Mouse (Mus musculus): ENCODE measurements around the gene Tbca.

The Tbca gene

GRCm38 (mm10) chr13:94877991-94878745 is 89.5 kb downstream of the Tbca start:
- no peak for DNase-seq (ENCODE audit: low spot score in 2 of 2)

DNA sequence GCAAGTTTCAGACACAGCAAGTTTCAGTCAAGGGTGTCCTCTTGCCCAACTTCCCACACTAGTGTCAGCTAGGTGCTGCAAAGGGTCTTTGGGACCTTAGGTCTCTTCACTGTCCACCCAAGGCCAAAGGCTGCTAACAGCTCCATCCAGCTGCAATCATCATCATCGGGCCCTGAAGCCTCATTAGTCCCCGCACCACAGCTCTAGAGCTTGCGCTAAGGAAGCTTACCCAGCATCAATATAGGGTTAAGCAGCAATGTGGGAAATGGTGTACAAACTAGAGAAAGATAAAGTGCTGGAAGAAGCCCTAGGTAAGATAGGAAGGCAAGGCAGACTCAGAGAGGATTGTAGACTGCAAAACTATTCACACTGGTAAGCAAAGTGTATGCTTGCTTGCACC is 92.5 kb downstream of the Tbca start:
- DNase-seq (ENCODE audit: low spot score in 2 of 2), result no peak

- DNase-seq (ENCODE audit: low spot score in 2 of 2), result no peak
Measured at GRCm38 (mm10) chr13:94882221-94882620, 93.5 kb downstream of the Tbca start.

- no peak for DNase-seq (ENCODE audit: low spot score in 2 of 2)
Measured at GRCm38 (mm10) chr13:94882711-94883145, 94.0 kb downstream of the Tbca start.

GRCm38 (mm10) chr13:94883163-94883965 is 94.7 kb downstream of the Tbca start:
- DNase-seq (ENCODE audit: low spot score in 2 of 2), result no peak

GRCm38 (mm10) chr13:94883966-94884960 is 95.6 kb downstream of the Tbca start:
- DNase-seq (ENCODE audit: low spot score in 2 of 2), result no peak

- DNase-seq (ENCODE audit: low spot score in 2 of 2), result no peak
Measured at GRCm38 (mm10) chr13:94885291-94886235, 96.9 kb downstream of the Tbca start.

All from urinary bladder, adult 18-20 months (tissue).